Mouse (Mus musculus) neural tube, embryonic 14.5 days (tissue): Measurements from ENCODE around the gene Olfr938. TPM values are rescaled to one million over a fixed set of nuclear protein-coding genes. Genes with fewer than 3 reads are reported as not detected.

Source experiments
- ATAC-seq: fragments of 200-750 bp; cut with Nextera tagmentation; 2 replicates; pipeline ENCODE4 v1.8.0; 2017; ENCODE audit warnings: low read depth, mild to moderate bottlenecking, moderate TSS enrichment, moderate library complexity
- H3K27ac ChIP-seq: fragments of 300-500 bp; sonication (generic); 2 replicates; pipeline ENCODE4 v1.5.1; 2014; ENCODE audit warnings: low read depth, mild to moderate bottlenecking, control low read depth, low read length, moderate library complexity, mixed read lengths
- H3K27me3 ChIP-seq: fragments of 300-500 bp; sonication (generic); 2 replicates; pipeline ENCODE4 v1.6.1; 2014; ENCODE audit warnings: low read length; ENCODE audit not compliant: control insufficient read depth, insufficient read depth
- H3K36me3 ChIP-seq: fragments of 300-500 bp; sonication (generic); 2 replicates; pipeline ENCODE4 v1.6.1; 2014; ENCODE audit warnings: low read length, mixed read lengths; ENCODE audit not compliant: control insufficient read depth, insufficient read depth
- H3K4me1 ChIP-seq: fragments of 300-500 bp; sonication (generic); 2 replicates; pipeline ENCODE4 v1.6.1; 2014; ENCODE audit warnings: low read length; ENCODE audit not compliant: control insufficient read depth, insufficient read depth
- H3K4me2 ChIP-seq: fragments of 300-500 bp; sonication (generic); 2 replicates; pipeline ENCODE4 v1.6.1; 2014; ENCODE audit warnings: mild to moderate bottlenecking, low read depth, low read length, control low read depth
- H3K4me3 ChIP-seq: fragments of 300-500 bp; sonication (generic); 2 replicates; pipeline ENCODE4 v1.5.1; 2014; ENCODE audit warnings: low read depth, low read length, control low read depth, mixed read lengths
- H3K9ac ChIP-seq: fragments of 300-500 bp; sonication (generic); replicated peaks from 2 replicates; pipeline ENCODE4 v1.6.1; 2014; ENCODE audit warnings: low read depth, mild to moderate bottlenecking, control low read depth, low read length, mixed read lengths
- H3K9me3 ChIP-seq: fragments of 300-500 bp; sonication (generic); 2 replicates; pipeline ENCODE4 v1.6.1; 2016; ENCODE audit warnings: low read length; ENCODE audit not compliant: control insufficient read depth
- WGBS: fragments of 180-500 bp; shearing (Covaris S2); extraction: QIAGEN DNeasy Blood & Tissue Kit; methylation state at CpG from one replicate; pipeline ENCODE4 v1.1.7; 2014; 5-methylcytosine and 5-hydroxymethylcytosine counted together
- microRNA-seq: library from miRNA; unstranded; fragments of <30 nt; microRNA quantifications from one replicate; pipeline ENCODE4, GENCODE M21; 2016
- polyA plus RNA-seq: library from polyadenylated mRNA; unstranded; fragments of >200 nt; fragmentation: Nextera tagmentation; extraction: Ambion mirVana; gene quantifications from 2 replicates; pipeline ENCODE4 v1.2.1, GENCODE M21; 2014

Olfr938 gene
- polyA plus RNA-seq: not detected in 2 replicates

DNA sequence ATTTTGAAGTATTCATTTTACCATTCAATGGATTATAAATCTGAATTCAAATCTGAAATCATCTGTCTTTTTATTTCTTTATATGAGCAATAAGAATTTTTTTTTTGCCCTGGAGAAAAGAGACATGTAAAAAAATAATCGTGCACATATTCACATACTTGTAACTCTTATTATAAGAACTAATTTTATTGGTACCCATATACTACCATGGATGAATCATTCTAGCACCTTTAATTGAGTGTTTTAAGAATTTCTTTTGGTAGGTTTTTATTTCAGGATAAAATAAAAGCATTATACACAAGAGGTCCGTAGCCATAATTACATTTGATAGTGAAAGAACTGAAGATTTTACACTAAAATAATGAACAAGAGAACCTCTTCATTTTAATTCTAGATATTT is at the start of gene Olfr938:
Gene Olfr938, minus strand, starts transcription at position 101 of the 400 bp plus-strand sequence.
- Histone ChIP-seq H3K4me2 (no peak within 1 kb of the TSS), H3K4me1 (no peaks in the 10 kb centered on the region), H3K9me3 (no peaks in the 10 kb centered on the region), H3K4me3 (no peak within 1 kb of the TSS), H3K27ac (no peak within 1 kb of the TSS), H3K36me3 (no peaks in the 10 kb centered on the region), H3K9ac (no peak within 1 kb of the TSS), H3K27me3 (no peaks in the 10 kb centered on the region)
- no peak for ATAC-seq
- 97% methylated on average over 2 of the region's 2 CpGs for WGBS

DNA sequence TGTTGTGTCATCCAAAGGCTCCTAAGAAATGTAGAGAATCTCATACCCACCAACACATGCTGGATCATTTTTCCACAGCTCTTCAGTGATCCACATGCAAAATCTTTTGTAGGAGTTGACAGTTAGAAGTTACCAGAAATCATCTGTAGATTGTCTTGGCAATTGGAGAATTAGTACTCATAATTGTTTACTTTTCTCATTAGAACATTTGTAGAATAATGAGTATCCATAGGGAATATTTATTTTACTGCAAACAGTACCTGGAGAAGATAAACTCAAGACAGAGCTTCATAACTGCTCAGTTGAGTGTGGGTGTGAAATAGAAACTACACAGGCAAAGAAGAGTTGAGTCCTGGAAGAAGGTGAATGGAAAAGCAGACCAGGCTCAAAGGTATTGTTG is 49.1 kb upstream of the Olfr938 start, which contains the start of gene Olfr27:
Gene Olfr27, plus strand, starts transcription at position 301 of the 400 bp plus-strand sequence.
- Histone ChIP-seq H3K36me3 (no peaks in the 10 kb centered on the region), H3K9ac (no peak within 1 kb of the TSS), H3K4me1 (no peaks in the 10 kb centered on the region), H3K4me2 (no peak within 1 kb of the TSS), H3K9me3 (no peaks in the 10 kb centered on the region), H3K27me3 (no peaks in the 10 kb centered on the region), H3K27ac (no peak within 1 kb of the TSS), H3K4me3 (no peak within 1 kb of the TSS)
- no peak for ATAC-seq

DNA sequence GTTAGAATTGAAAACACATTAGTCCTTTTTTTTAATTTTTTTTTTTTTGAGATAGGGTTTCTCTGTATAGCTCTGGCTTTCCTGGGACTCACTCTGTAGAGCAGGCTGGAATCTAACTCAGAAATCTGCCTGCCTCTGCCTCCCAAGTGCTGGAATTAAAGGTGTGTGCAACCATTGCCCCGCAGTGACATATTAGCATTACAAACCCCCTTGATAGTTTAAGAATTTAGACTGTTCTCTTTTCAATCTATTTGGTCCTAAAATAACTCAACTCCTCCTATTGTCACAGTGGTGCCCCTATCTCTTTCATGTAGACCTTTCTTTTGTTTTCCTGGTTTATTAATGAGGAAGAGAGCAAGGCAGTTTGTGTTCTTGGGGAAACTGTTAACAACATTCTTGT is 48.6 kb upstream of the Olfr938 start:
- no peaks in the 10 kb centered on the region for H3K36me3 ChIP-seq

DNA sequence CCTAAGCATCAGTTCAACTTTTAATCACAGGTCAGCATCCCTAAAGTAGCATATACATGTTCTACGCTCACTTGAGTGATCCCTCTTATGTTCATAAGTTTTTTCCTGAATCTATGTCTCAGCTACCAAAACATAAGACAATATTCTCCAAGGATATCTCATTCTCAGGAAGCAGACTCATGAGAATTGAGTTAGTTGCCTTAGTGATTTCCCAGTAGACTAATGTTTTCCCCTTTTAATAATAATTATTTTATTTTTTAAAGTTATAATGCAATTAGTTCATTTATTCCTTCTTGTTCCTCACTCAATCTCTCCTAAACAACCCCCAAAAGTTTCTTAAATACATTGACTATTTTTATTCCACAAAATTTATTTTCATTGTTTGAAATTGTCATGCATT is 13.8 kb downstream of the Olfr938 start, which contains the start of gene Olfr937:
Gene Olfr937, minus strand, starts transcription at position 101 of the 400 bp plus-strand sequence.
- Histone ChIP-seq H3K27ac (no peak within 1 kb of the TSS), H3K36me3 (no peaks in the 10 kb centered on the region), H3K4me1 (no peaks in the 10 kb centered on the region), H3K4me3 (no peak within 1 kb of the TSS), H3K9me3 (no peaks in the 10 kb centered on the region), H3K9ac (no peak within 1 kb of the TSS), H3K4me2 (no peak within 1 kb of the TSS), H3K27me3 (no peaks in the 10 kb centered on the region)
- no peak for ATAC-seq
- WGBS: 91% methylated on average over 1 of the region's 1 CpGs

More for the DNA sequence above, 48.6 kb upstream of the Olfr938 start:
- no peak overlapping the region for H3K27ac ChIP-seq
- H3K27me3 ChIP-seq: no peaks in the 10 kb centered on the region
- H3K9ac ChIP-seq: no peak overlapping the region
- H3K4me3 ChIP-seq: no peak overlapping the region
- WGBS: 70% methylated on average over 1 of the region's 1 CpGs
- ATAC-seq: no peak
- H3K9me3 ChIP-seq: no peaks in the 10 kb centered on the region
- no peak overlapping the region for H3K4me2 ChIP-seq
- H3K4me1 ChIP-seq: no peaks in the 10 kb centered on the region

Small RNA genes lying within 50 kb of the gene (microRNA-seq; reads per million reads assigned to microRNA genes)
- not detected for gene Gm25032
- not detected for gene Gm25529

Other genes with a start within 250 kb of the Olfr938 start
- not detected in 2 replicates for gene Olfr924, start 234.4 kb downstream of the Olfr938 start, polyA plus RNA-seq
- not detected in 2 replicates for gene Olfr26, start 223.8 kb downstream of the Olfr938 start, polyA plus RNA-seq
- gene Olfr926, start 201.8 kb downstream of the Olfr938 start, polyA plus RNA-seq: not detected in 2 replicates
- gene Olfr930, start 149.1 kb downstream of the Olfr938 start, polyA plus RNA-seq: not detected in 2 replicates
- gene Olfr933, start 106.6 kb downstream of the Olfr938 start, polyA plus RNA-seq: not detected in 2 replicates
- not detected in 2 replicates for gene Olfr934, start 90.6 kb downstream of the Olfr938 start, polyA plus RNA-seq
- gene Olfr935, start 79.2 kb downstream of the Olfr938 start, polyA plus RNA-seq: not detected in 2 replicates
- gene Olfr146, start 55.5 kb downstream of the Olfr938 start, polyA plus RNA-seq: not detected in 2 replicates
- not detected in 2 replicates for gene Olfr937, start 13.9 kb downstream of the Olfr938 start, polyA plus RNA-seq
- gene Olfr27, start 49.2 kb upstream of the Olfr938 start, polyA plus RNA-seq: not detected in 2 replicates
- not detected in 2 replicates for gene Olfr943, start 87.4 kb upstream of the Olfr938 start, polyA plus RNA-seq
- not detected in 2 replicates for gene Olfr944, start 123.0 kb upstream of the Olfr938 start, polyA plus RNA-seq
- gene Olfr1537, start 171.1 kb upstream of the Olfr938 start, polyA plus RNA-seq: not detected in 2 replicates
- not detected in 2 replicates for gene Olfr945, start 197.9 kb upstream of the Olfr938 start, polyA plus RNA-seq
- gene Olfr948, start 247.2 kb upstream of the Olfr938 start, polyA plus RNA-seq: not detected in 2 replicates